In the genomic region with DNA sequence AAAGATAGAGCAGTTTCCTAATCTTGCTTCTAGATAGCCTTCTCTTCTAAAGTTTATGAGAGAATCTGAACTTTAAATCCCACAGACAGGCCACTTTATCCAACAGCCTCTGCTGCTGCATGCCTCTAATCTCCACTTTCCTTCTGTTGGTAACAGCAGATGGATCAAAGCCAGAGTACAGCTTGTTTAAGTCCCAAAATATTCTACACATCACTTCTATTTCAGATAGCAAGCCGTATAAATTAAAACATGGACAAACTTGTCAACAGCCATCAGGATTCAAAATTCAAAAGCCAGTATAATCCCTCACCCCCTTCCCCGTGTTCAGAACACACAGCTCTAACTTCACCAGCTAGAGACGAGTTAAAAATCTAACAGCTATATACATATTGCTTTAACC, we compare ENCODE assay signal across 32 mouse cellular contexts. TPM values are rescaled to one million over a fixed set of nuclear protein-coding genes. Genes with fewer than 3 reads are reported as not detected.
DNase-seq lines count a peak whose midpoint lies in the region; ATAC-seq and TF ChIP-seq lines count a peak whose summit lies in the region.
"Had no signal": no experiment of that assay in that cellular context is flagged by ENCODE, and none has a peak within 500 bp of the region (broad histone marks: within the 10 kb centered on the region; RNA-seq: fewer than 3 reads in every experiment).

No protein-coding gene starts in this region.

- no peak overlapping the region for H3K27ac ChIP-seq in hindbrain, embryonic 13.5 days
- H3K27ac ChIP-seq in hindbrain, embryonic 11.5 days (ENCODE audit: low read depth, low read length): no peak overlapping the region
- no peak overlapping the region for H3K27ac ChIP-seq in midbrain, embryonic 13.5 days
- H3K27ac ChIP-seq in midbrain, embryonic 11.5 days (ENCODE audit: low read depth, low read length): no peak overlapping the region
- no peak overlapping the region for H3K27ac ChIP-seq in hindbrain, embryonic 16.5 days (ENCODE audit: low read depth, low read length)
- H3K27ac ChIP-seq in midbrain, postnatal 0 days (ENCODE audit: low read depth, low read length): no peak overlapping the region
- H3K27ac ChIP-seq: forebrain, embryonic 12.5 days; heart, embryonic 10.5 days; heart, embryonic 15.5 days; liver, embryonic 12.5 days had no signal

- DNase-seq in hindbrain, embryonic 11.5 days (ENCODE audit: low spot score): no peak
- DNase-seq in midbrain, embryonic 11.5 days (ENCODE audit: low spot score, missing footprints): no peak
- no peak for DNase-seq in midbrain, postnatal 0 days (ENCODE audit: low spot score)
- DNase-seq: adrenal gland, postnatal 25 days; cerebellum, adult 8-10 months; gastrocnemius, postnatal 14 days; heart, adult 11 months; kidney, adult 9 months; kidney, postnatal 14 days; left cerebral cortex, postnatal 4 days; liver, postnatal 0 days; lung, postnatal 4 days; right cerebral cortex, adult 18-20 months; spleen, adult 18-20 months; thymus, postnatal 14 days had no signal

- no peak overlapping the region for H3K9ac ChIP-seq in hindbrain, embryonic 13.5 days
- H3K9ac ChIP-seq in hindbrain, embryonic 11.5 days (ENCODE audit: low read depth, low read length): no peak overlapping the region
- H3K9ac ChIP-seq in midbrain, embryonic 13.5 days (replicated peaks): no peak overlapping the region
- no peak overlapping the region for H3K9ac ChIP-seq in midbrain, embryonic 11.5 days (ENCODE audit: low read length)
- H3K9ac ChIP-seq in hindbrain, embryonic 16.5 days (ENCODE audit: low read depth, low read length): no peak overlapping the region
- no peak overlapping the region for H3K9ac ChIP-seq in midbrain, postnatal 0 days (replicated peaks; ENCODE audit: low read length, poor library complexity, severe bottlenecking)
- H3K9ac ChIP-seq: forebrain, embryonic 12.5 days; heart, embryonic 15.5 days; liver, embryonic 12.5 days; liver, postnatal 0 days had no signal

- H3K9me3 ChIP-seq in hindbrain, embryonic 13.5 days: no peaks in the 10 kb centered on the region
- no peaks in the 10 kb centered on the region for H3K9me3 ChIP-seq in hindbrain, embryonic 11.5 days (ENCODE audit: control insufficient read depth, low read length)
- no peaks in the 10 kb centered on the region for H3K9me3 ChIP-seq in midbrain, embryonic 13.5 days
- H3K9me3 ChIP-seq in midbrain, embryonic 11.5 days (ENCODE audit: control insufficient read depth, low read length): no peaks in the 10 kb centered on the region
- H3K9me3 ChIP-seq in hindbrain, embryonic 16.5 days (ENCODE audit: control insufficient read depth, low read length): no peaks in the 10 kb centered on the region
- no peaks in the 10 kb centered on the region for H3K9me3 ChIP-seq in midbrain, postnatal 0 days (ENCODE audit: low read length)
- H3K9me3 ChIP-seq: forebrain, embryonic 12.5 days; heart, embryonic 10.5 days; heart, embryonic 15.5 days; liver, embryonic 12.5 days; megakaryocyte, embryonic 14.5 days had no signal

- no peak for ATAC-seq in hindbrain, embryonic 13.5 days (ENCODE audit: low FRiP score)
- ATAC-seq in hindbrain, embryonic 11.5 days (ENCODE audit: low FRiP score): no peak
- ATAC-seq in midbrain, embryonic 13.5 days: no peak
- no peak for ATAC-seq in midbrain, embryonic 11.5 days (ENCODE audit: low FRiP score)
- ATAC-seq in hindbrain, embryonic 16.5 days: no peak
- no peak for ATAC-seq in midbrain, postnatal 0 days (ENCODE audit: low FRiP score)
- no peak for ATAC-seq in granulocyte monocyte progenitor cell, adult 5-6 weeks (replicated peaks; ENCODE audit: poor library complexity, severe bottlenecking)
- ATAC-seq: CD4-positive, CD25-positive, alpha-beta regulatory T cell, adult 4 months; intestine, postnatal 0 days; liver, embryonic 12.5 days; liver, postnatal 0 days; lung, postnatal 0 days had no signal

- H3K4me1 ChIP-seq in hindbrain, embryonic 13.5 days (replicated peaks): peaks cover 28% of the 10 kb centered on the region
- H3K4me1 ChIP-seq in hindbrain, embryonic 11.5 days (replicated peaks; ENCODE audit: control insufficient read depth, insufficient read depth, low read length): peaks cover 4% of the 10 kb centered on the region; the same call in 1 of the 2 replicates
- H3K4me1 ChIP-seq in midbrain, embryonic 13.5 days (replicated peaks): peaks cover 32% of the 10 kb centered on the region
- peaks cover 5% of the 10 kb centered on the region; the same call in 1 of the 2 replicates for H3K4me1 ChIP-seq in midbrain, embryonic 11.5 days (ENCODE audit: control insufficient read depth, insufficient read depth, low read length)
- H3K4me1 ChIP-seq in hindbrain, embryonic 16.5 days (ENCODE audit: control insufficient read depth, insufficient read depth, low read depth, low read length): peaks cover 11% of the 10 kb centered on the region; the same call in 1 of the 2 replicates
- peaks cover 3% of the 10 kb centered on the region; the same call in 1 of the 2 replicates for H3K4me1 ChIP-seq in midbrain, postnatal 0 days (ENCODE audit: insufficient read depth, low read length)
- H3K4me1 ChIP-seq: liver, embryonic 12.5 days; megakaryocyte, embryonic 14.5 days had no signal

- H3K36me3 ChIP-seq in hindbrain, embryonic 13.5 days: no peaks in the 10 kb centered on the region
- no peaks in the 10 kb centered on the region for H3K36me3 ChIP-seq in hindbrain, embryonic 11.5 days (ENCODE audit: control insufficient read depth, insufficient read depth, low read length)
- no peaks in the 10 kb centered on the region for H3K36me3 ChIP-seq in midbrain, embryonic 13.5 days
- no peaks in the 10 kb centered on the region for H3K36me3 ChIP-seq in midbrain, embryonic 11.5 days (ENCODE audit: control insufficient read depth, insufficient read depth, low read length)
- no peaks in the 10 kb centered on the region for H3K36me3 ChIP-seq in hindbrain, embryonic 16.5 days (ENCODE audit: control insufficient read depth, insufficient read depth, low read length)
- no peaks in the 10 kb centered on the region for H3K36me3 ChIP-seq in midbrain, postnatal 0 days (ENCODE audit: insufficient read depth, low read length)
- H3K36me3 ChIP-seq: forebrain, embryonic 12.5 days; heart, embryonic 10.5 days; heart, embryonic 15.5 days; liver, embryonic 12.5 days had no signal

- H3K4me2 ChIP-seq in hindbrain, embryonic 13.5 days: peak overlapping the region; percentile 76
- H3K4me2 ChIP-seq in hindbrain, embryonic 11.5 days (replicated peaks; ENCODE audit: low read depth, low read length): no peak overlapping the region
- H3K4me2 ChIP-seq in midbrain, embryonic 13.5 days (replicated peaks): peak overlapping the region; percentile 69; the same call in 1 of the 2 replicates
- no peak overlapping the region for H3K4me2 ChIP-seq in midbrain, embryonic 11.5 days
- peak overlapping the region; percentile 71 for H3K4me2 ChIP-seq in hindbrain, embryonic 16.5 days (ENCODE audit: low read length)
- peak overlapping the region; percentile 65 for H3K4me2 ChIP-seq in midbrain, postnatal 0 days (ENCODE audit: low read depth, low read length, poor library complexity, severe bottlenecking)
- H3K4me2 ChIP-seq: forebrain, embryonic 12.5 days; heart, embryonic 15.5 days; liver, embryonic 12.5 days had no signal

- TF ChIP-seq CTCF in midbrain, postnatal 0 days (IDR thresholded peaks at IDR 0.05): no peak

- 86% methylated on average over 3 of the region's 3 CpGs for WGBS in hindbrain, embryonic 13.5 days
- 84% methylated on average over 3 of the region's 3 CpGs for WGBS in hindbrain, embryonic 11.5 days
- WGBS in midbrain, embryonic 13.5 days: 76% methylated on average over 3 of the region's 3 CpGs
- 71% methylated on average over 3 of the region's 3 CpGs for WGBS in midbrain, embryonic 11.5 days
- 84% methylated on average over 3 of the region's 3 CpGs for WGBS in hindbrain, embryonic 16.5 days
- WGBS in midbrain, postnatal 0 days: 48% methylated on average over 3 of the region's 3 CpGs

- no peak overlapping the region for H3K4me3 ChIP-seq in hindbrain, embryonic 13.5 days
- H3K4me3 ChIP-seq in hindbrain, embryonic 11.5 days (ENCODE audit: low read depth, low read length): no peak overlapping the region
- H3K4me3 ChIP-seq in midbrain, embryonic 13.5 days (replicated peaks): no peak overlapping the region
- no peak overlapping the region for H3K4me3 ChIP-seq in midbrain, embryonic 11.5 days (ENCODE audit: low read depth, low read length)
- H3K4me3 ChIP-seq in hindbrain, embryonic 16.5 days (ENCODE audit: low read length): peak overlapping the region; percentile 57
- peak overlapping the region; percentile 62 for H3K4me3 ChIP-seq in midbrain, postnatal 0 days (ENCODE audit: low read depth, low read length)
- H3K4me3 ChIP-seq: erythroblast, embryonic 14.5 days; forebrain, embryonic 12.5 days; heart, embryonic 10.5 days; heart, embryonic 15.5 days; liver, embryonic 12.5 days; megakaryocyte, embryonic 14.5 days had no signal

- peaks cover 44% of the 10 kb centered on the region for H3K27me3 ChIP-seq in hindbrain, embryonic 13.5 days
- peaks cover 17% of the 10 kb centered on the region for H3K27me3 ChIP-seq in hindbrain, embryonic 11.5 days (ENCODE audit: control insufficient read depth, insufficient read depth, low read length)
- peaks cover 39% of the 10 kb centered on the region for H3K27me3 ChIP-seq in midbrain, embryonic 13.5 days
- H3K27me3 ChIP-seq in midbrain, embryonic 11.5 days (ENCODE audit: control insufficient read depth, insufficient read depth, low read length): peaks cover 20% of the 10 kb centered on the region
- H3K27me3 ChIP-seq in hindbrain, embryonic 16.5 days (replicated peaks; ENCODE audit: control insufficient read depth, insufficient read depth, low read length): no peaks in the 10 kb centered on the region
- H3K27me3 ChIP-seq in midbrain, postnatal 0 days (ENCODE audit: insufficient read depth, low read length): 0 out of 2 replicates have a peak, but pooled peaks cover 3% of the 10 kb centered on the region

RNA-seq across cellular contexts. Expression of a gene that starts 3.4 kb away (rescaled TPM):
- 2.2 and 2.5 TPM in 2 replicates for polyA plus RNA-seq in hindbrain, embryonic 13.5 days (2015; fragmentation: Nextera tagmentation; extraction: Ambion mirVana)
- polyA plus RNA-seq in hindbrain, embryonic 11.5 days (2014; fragmentation: Nextera tagmentation; extraction: Ambion mirVana): 0.08 TPM in 2 replicates
- polyA plus RNA-seq in midbrain, embryonic 13.5 days (2015; fragmentation: Nextera tagmentation; extraction: Ambion mirVana): 2.7 and 2.8 TPM in 2 replicates
- polyA plus RNA-seq in midbrain, embryonic 11.5 days (2014; fragmentation: Nextera tagmentation; extraction: Ambion mirVana): 0.15 and 0.37 TPM in 2 replicates
- 3.8 and 6.2 TPM in 2 replicates for polyA plus RNA-seq in hindbrain, embryonic 16.5 days (2015; fragmentation: Nextera tagmentation; extraction: Ambion mirVana)
- 12.9 and 14.7 TPM in 2 replicates for total RNA-seq in midbrain, postnatal 0 days (2014; rRNA removed)
- 2.2 and 3.2 TPM in 2 replicates for polyA plus RNA-seq in midbrain, postnatal 0 days (2015; fragmentation: Nextera tagmentation; extraction: Ambion mirVana)
- total RNA-seq in granulocyte monocyte progenitor cell, adult 5-6 weeks (2014; fragmentation: Nextera tagmentation): not detected in 2 replicates
- total RNA-seq in granulocyte monocyte progenitor cell, adult 5-6 weeks (2017): not detected in 2 replicates
- total RNA-seq: common myeloid progenitor, adult 5-6 weeks; heart, postnatal 25 days; monocyte, adult 5-6 weeks had no signal
- polyA plus RNA-seq: CD4-positive, CD25-positive, alpha-beta regulatory T cell, adult 4 months; embryonic facial prominence, embryonic 14.5 days; intestine, postnatal 0 days; liver, embryonic 12.5 days; liver, postnatal 0 days; lung, postnatal 0 days had no signal

Comparison
In these comparisons a context has a peak if more than half of its experiments do, and no peak if none do; other contexts are left out.
1. H3K4me2 ChIP-seq: peak in hindbrain, embryonic 13.5 days (single experiment), midbrain, embryonic 13.5 days (single experiment), hindbrain, embryonic 16.5 days (single experiment) and midbrain, postnatal 0 days (single experiment); none in hindbrain, embryonic 11.5 days (single experiment) and midbrain, embryonic 11.5 days (single experiment).
2. H3K4me3 ChIP-seq: peak in hindbrain, embryonic 16.5 days (single experiment) and midbrain, postnatal 0 days (single experiment); none in hindbrain, embryonic 13.5 days (single experiment), hindbrain, embryonic 11.5 days (single experiment), midbrain, embryonic 13.5 days (single experiment) and midbrain, embryonic 11.5 days (single experiment).